In genomic region chr15:80619166-80619565, GRCm38 (mm10) we compare ENCODE assay signal across 28 mouse cellular contexts. TPM values are rescaled to one million over a fixed set of nuclear protein-coding genes. Genes with fewer than 3 reads are reported as not detected.
"Had no signal": no experiment of that assay in that cellular context is flagged by ENCODE, and none has a peak within 500 bp of the region (broad histone marks: within the 10 kb centered on the region; RNA-seq: fewer than 3 reads in every experiment).

No protein-coding gene starts in this region.

- DNase-seq: kidney, adult 18-20 months; kidney, adult 9 months; kidney, postnatal 14 days; kidney, postnatal 4 days; layer of hippocampus, adult 9-11 months; left cerebral cortex, postnatal 4 days; liver, postnatal 0 days; lung, embryonic 14.5 days; thymus, adult 18-20 months; thymus, postnatal 36 days had no signal

- H3K9me3 ChIP-seq: limb, embryonic 12.5 days; limb, embryonic 15.5 days; midbrain, embryonic 12.5 days; neural tube, embryonic 13.5 days had no signal

- ATAC-seq: liver, postnatal 0 days; lung, postnatal 0 days; midbrain, embryonic 16.5 days had no signal

- H3K27ac ChIP-seq: layer of hippocampus, adult 2 months; left cerebral cortex, adult 2 months; limb, embryonic 12.5 days; limb, embryonic 15.5 days; liver, embryonic 14.5 days; macrophage; midbrain, embryonic 12.5 days; neural tube, embryonic 13.5 days had no signal

- H3K4me2 ChIP-seq: limb, embryonic 12.5 days; limb, embryonic 15.5 days; liver, embryonic 11.5 days; lung, embryonic 14.5 days; midbrain, embryonic 12.5 days; neural tube, embryonic 13.5 days had no signal

- H3K9ac ChIP-seq: limb, embryonic 12.5 days; limb, embryonic 15.5 days; liver, embryonic 14.5 days; liver, postnatal 0 days; lung, embryonic 14.5 days; midbrain, embryonic 12.5 days; neural tube, embryonic 13.5 days had no signal

- H3K36me3 ChIP-seq: limb, embryonic 12.5 days; limb, embryonic 15.5 days; midbrain, embryonic 12.5 days; neural tube, embryonic 13.5 days had no signal

- H3K4me3 ChIP-seq: layer of hippocampus, adult 2 months; left cerebral cortex, adult 2 months; limb, embryonic 12.5 days; limb, embryonic 15.5 days; midbrain, embryonic 12.5 days; myocyte; neural tube, embryonic 13.5 days had no signal

RNA-seq across cellular contexts. Expression of gene Grap2, which starts 46.8 kb away (rescaled TPM):
- polyA plus RNA-seq: myocyte had no signal

RNA-seq across cellular contexts. Expression of gene Fam83f, which starts 52.5 kb away (rescaled TPM):
- polyA plus RNA-seq: myocyte had no signal

RNA-seq across cellular contexts. Expression of gene Enthd1, which starts 54.2 kb away (rescaled TPM):
- total RNA-seq: layer of hippocampus, adult 2 months; layer of hippocampus, postnatal 25 days; left cerebral cortex, adult 2 months; monocyte, adult 5-6 weeks had no signal
- polyA plus RNA-seq: kidney, embryonic 16.5 days; limb, embryonic 12.5 days; liver, embryonic 11.5 days; liver, embryonic 14.5 days; liver, postnatal 0 days; lung, embryonic 14.5 days; lung, postnatal 0 days; macrophage; midbrain, embryonic 12.5 days; midbrain, embryonic 16.5 days; myocyte; neural tube, embryonic 13.5 days; small intestine, adult 2 months; stomach, embryonic 16.5 days; urinary bladder, adult 2 months had no signal
